Mouse (Mus musculus): ENCODE data around the gene Alkbh5. TPM values are rescaled to one million over a fixed set of nuclear protein-coding genes. Genes with fewer than 3 reads are reported as not detected.
"Not testable (repeated sequence)": the region's sequence is repeated elsewhere in the genome, so short reads cannot be mapped to it uniquely, and the experiment has no call there.

Alkbh5 gene
- total RNA-seq, 2 experiments from 2014 or later, result 52.0 to 56.6 TPM

DNA sequence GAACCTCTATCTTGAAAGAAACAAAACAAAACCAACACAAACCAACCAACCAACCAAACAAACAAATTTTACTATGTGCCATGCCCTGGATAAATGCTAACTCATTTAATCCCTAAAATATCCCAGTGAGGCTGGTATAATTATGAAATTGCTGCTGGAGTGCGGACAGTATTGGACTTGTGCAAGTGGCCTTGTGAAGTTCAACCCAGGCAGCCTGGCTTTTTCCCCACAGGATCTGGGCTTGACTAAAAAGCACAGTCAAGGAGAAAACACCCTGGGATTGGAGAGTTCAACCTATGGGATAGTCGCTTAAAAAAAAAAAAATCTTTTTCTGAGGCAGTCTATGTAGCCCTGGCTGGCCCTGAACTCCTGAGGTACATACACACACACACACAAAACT lies 505 bp upstream of the Alkbh5 start:
- no peak for TF ChIP-seq CTCF (conservative IDR thresholded peaks at IDR 0.05)
- DNase-seq (ENCODE audit: low spot score in 2 of 2), result no peak
- H3K4me3 ChIP-seq, result no peak overlapping the region
- peak overlapping the region; percentile 97; the same call in 1 of the 2 replicates for H3K27ac ChIP-seq

DNA sequence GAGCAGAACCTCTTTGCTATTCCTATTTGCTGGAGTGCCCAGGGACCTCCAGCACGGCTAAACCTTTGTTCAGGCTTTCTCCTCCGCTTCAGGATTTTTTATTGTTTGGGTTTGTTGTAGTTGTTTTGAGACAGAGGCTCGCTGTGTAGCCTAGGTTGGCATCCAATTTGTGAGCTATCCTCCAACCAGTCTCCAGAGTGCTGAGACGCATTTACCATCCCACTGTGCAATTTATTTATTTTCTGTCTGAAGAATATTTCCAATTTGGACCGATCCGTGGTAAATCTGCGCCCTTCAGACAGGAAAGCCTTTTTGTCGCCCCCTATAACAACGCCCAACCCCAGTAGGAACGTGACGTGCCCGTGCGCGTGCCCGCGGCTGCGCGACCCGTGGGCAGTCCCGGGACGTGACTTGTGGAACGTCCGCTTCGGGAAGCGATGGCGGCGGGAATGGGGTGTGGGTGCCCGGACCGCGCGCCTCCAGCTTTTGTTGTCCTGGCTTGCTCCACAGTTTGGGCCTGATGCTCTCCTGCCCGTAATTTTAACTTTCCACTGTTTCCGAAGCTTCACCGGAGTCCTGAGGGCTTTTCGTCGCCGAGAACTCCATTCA lies 782 bp downstream of the Alkbh5 start:
- Histone ChIP-seq H3K27ac (peak overlapping the region; percentile 97), H3K4me3 (peak overlapping the region; percentile 77)
- DNase-seq (ENCODE audit: low spot score in 2 of 2), result peak; percentile 91 to 92
- peak; percentile 34 for TF ChIP-seq CTCF (conservative IDR thresholded peaks at IDR 0.05)

DNA sequence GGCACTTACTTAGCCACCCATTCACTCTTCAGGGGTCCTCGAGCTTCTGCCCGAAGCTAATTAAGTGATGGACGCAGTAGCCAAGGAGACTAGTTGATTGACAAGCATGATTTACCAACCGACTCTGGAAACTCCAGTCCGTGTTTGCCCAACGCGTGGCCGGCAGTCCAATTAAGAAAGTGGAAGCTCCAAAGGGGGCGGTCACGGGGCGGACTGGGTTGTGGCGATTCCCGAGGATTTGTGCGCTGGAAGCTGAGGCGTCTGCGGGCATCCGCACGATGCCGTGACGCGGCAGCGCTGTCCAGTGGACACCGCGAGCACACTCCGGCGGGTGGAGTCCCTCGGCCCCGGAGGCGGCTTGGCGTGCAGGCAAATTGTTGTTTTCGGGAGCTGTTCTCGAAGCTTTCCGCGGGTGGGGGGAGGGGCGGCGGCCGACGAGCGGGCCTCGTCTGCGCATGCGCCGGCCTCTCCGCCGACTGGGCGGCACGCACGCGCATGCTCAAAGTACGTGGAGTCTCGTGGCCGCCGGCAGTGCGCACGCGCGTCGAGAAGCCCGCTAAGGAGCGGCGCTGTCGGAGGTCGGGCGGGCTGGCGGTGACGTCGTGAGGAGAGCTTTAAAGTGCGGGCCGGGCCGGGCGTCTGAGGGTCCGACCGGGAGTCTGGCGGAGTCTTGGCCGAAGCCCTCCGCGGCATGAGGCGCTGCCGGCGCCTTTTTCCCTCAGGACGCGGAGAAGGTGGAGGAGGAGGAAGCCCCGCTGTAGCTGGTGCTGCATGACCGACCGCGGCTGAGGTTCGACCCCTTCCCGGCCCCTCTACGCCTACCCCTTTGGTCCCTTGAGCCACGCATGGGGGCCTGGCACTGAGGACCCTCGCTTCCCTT lies 1.5 kb downstream of the Alkbh5 start:
- TF ChIP-seq CTCF (conservative IDR thresholded peaks at IDR 0.05), result no peak; the same call in 1 of the 2 replicates
- H3K27ac ChIP-seq, result peak overlapping the region; percentile 97
- peak; percentile 95 to 99 for DNase-seq (ENCODE audit: low spot score in 2 of 2)
- peak overlapping the region; percentile 77 for H3K4me3 ChIP-seq

DNA sequence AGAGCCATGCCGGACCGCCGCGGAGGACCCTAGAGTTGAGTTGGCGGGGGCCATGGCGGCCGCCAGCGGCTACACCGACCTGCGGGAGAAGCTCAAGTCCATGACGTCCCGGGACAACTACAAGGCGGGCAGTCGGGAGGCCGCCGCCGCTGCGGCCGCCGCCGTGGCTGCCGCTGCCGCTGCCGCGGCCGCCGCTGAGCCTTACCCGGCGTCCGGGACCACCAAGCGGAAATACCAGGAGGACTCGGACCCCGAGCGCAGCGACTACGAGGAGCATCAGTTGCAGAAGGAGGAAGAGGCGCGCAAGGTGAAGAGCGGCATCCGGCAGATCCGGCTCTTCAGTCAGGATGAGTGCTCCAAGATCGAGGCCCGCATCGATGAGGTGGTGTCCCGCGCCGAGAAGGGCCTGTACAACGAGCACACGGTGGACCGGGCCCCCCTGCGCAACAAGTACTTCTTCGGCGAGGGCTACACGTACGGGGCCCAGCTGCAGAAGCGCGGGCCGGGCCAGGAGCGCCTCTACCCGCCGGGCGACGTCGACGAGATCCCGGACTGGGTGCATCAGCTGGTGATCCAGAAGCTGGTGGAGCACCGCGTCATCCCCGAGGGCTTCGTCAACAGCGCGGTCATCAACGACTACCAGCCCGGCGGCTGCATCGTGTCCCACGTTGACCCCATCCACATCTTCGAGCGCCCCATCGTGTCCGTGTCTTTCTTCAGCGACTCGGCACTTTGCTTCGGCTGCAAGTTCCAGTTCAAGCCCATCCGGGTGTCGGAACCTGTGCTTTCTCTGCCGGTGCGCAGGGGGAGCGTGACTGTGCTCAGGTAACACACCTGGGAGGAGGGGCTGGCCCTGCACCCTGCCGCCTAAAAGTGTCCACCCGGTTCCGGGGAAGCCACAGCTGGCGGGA lies 2.4 kb downstream of the Alkbh5 start:
- no peak for TF ChIP-seq CTCF (conservative IDR thresholded peaks at IDR 0.05)

DNA sequence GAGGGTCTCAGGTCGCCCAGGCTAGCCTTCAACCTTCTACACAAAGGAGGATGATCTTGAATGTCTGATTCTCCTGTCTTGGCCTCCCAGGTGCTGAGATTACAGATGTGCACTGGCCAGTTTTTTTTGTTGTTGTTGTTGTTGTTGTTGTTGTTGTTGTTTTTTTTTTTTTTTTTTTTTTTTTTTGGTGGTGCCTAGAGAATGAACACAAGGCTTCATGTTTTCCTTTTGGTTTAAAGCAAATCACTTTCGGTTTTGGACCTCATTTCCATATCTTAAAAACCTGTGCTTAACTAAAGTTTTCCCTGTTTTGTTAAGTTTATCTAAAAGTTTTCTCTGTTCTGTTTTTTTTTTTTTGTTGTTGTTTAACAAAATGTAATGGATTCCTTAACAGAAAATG lies 3.4 kb downstream of the Alkbh5 start:
- H3K27ac ChIP-seq, result peak overlapping the region; percentile 97; the same call in 1 of the 2 replicates
- TF ChIP-seq CTCF (conservative IDR thresholded peaks at IDR 0.05), result no peak
- H3K4me3 ChIP-seq, result peak overlapping the region; percentile 77
- DNase-seq (ENCODE audit: low spot score in 2 of 2), result no peak

More for the DNA sequence above, 2.4 kb downstream of the Alkbh5 start:
- peak; percentile 3 to 14 for DNase-seq (ENCODE audit: low spot score in 2 of 2)
- H3K27ac ChIP-seq, result peak overlapping the region; percentile 97
- H3K4me3 ChIP-seq, result peak overlapping the region; percentile 77

DNA sequence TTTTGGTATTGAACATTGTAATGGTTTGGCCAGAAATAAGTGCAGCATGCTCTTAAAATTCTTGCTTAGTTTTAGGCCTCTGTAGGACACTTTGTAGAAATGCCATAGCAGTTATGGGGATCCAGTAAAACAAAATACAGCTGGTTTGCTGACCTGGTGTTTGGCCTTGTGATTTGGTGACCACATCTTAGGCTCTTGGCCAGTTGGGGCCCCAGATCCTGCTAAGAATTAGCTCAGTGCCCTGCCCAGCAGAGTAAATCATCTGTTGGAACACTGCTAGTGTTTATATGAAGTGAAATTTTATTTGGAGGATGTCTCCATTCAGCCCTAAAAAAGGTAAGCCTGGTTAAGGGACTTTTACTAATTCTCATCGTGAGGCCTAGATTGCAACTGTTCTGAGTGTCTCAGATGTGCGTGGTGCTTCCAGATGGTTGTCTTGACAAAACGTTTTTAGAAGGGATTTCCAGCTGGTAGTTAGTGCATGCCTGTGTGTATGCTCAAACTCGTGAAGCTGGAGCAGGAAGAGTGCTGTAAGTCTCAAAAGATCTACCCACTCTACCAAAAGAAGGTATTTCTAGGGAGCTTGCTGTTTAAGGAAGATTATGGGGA lies 3.9 kb downstream of the Alkbh5 start:
- TF ChIP-seq CTCF (conservative IDR thresholded peaks at IDR 0.05), result no peak
- Histone ChIP-seq H3K4me3 (peak overlapping the region; percentile 77), H3K27ac (peak overlapping the region; percentile 50)
- peak in 1 of 2 experiments; percentile 59 for DNase-seq (ENCODE audit: low spot score in 2 of 2)

DNA sequence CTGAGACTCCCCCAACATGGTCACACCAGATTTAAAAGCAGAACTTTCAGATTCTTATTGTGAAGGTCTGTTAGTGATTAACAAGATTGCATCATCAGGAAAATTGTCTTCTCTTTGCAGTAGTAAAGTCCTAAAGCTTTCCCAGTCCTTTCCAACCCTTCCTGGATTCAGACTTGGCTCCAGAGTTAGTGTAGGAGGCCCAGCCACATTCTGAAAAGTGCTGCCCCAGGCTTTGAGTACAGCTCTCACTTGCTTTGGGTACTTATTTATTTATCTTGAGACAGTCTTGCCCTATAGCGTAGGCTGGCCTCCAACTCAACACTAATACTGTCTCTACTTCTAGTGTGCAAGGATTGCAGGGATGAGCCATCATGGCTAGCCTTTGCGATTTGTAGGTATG lies 4.6 kb downstream of the Alkbh5 start:
- TF ChIP-seq CTCF (conservative IDR thresholded peaks at IDR 0.05), result no peak
- Histone ChIP-seq H3K27ac (peak overlapping the region; percentile 50; the same call in 1 of the 2 replicates), H3K4me3 (peak overlapping the region; percentile 77)
- DNase-seq (ENCODE audit: low spot score in 2 of 2), result no peak

DNA sequence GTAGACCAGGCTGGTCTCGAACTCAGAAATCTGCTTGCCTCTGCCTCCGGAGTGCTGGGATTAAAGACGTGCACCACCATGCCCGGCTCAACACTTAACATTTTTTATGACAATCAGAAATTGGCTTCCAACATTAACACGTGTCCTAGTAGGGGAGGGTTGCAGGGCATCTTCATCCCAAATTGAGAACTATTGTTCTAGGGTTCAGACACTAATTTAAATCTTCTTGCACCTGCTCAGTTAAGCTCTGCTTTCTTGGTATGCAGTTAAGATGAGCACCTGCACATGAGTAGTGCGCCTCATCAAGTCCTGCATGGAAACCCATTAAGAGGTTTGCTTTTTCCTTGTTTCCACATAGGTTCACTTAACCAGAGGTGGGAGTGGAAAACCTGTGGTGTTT lies 5.7 kb downstream of the Alkbh5 start:
- H3K27ac ChIP-seq, result no peak overlapping the region
- DNase-seq (ENCODE audit: low spot score in 2 of 2), result no peak
- no peak for TF ChIP-seq CTCF (conservative IDR thresholded peaks at IDR 0.05)
- H3K4me3 ChIP-seq, result no peak overlapping the region

DNA sequence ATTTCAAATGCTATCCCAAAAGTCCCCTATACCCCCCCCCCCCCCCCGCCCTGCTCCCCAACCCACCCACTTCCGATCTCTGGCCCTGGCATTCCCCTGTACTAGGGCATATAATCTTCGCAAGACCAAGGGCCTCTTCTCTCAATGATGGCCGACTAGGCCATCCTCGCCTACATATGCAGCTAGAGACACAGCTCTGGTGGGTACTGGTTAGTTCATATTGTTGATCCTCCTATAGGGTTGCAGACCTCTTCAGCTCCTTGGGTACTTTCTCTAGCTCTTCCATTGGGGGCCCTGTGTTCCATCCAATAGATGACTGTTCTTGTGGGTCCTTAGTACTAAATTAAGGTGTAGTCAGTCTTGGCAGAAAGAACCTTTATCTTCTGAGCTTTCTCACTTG lies 7.0 kb downstream of the Alkbh5 start:
- H3K27ac ChIP-seq; DNase-seq (ENCODE audit: low spot score in 2 of 2); H3K4me3 ChIP-seq: not testable (repeated sequence)

DNA sequence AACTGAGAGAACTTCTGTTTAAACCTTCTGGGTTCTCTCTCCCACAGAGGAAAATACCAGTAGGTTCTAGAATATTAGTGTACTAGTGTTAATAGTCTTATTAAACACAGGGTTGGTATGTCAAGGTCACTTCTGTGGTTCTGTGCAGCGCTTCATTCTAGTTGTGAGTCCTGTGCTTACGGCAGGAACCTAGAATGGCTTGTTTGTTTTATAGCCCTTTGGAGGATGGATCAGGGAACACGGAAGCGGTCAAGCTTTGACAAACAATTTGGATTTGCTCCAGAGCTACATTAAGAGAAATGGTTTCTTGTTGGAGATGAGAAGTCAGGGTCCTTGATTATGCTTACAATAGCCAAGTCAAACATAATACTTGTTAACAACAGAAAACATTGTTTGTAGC lies 9.3 kb downstream of the Alkbh5 start:
- H3K27ac ChIP-seq, result no peak overlapping the region; the same call in 1 of the 2 replicates
- no peak for TF ChIP-seq CTCF (conservative IDR thresholded peaks at IDR 0.05)

DNA sequence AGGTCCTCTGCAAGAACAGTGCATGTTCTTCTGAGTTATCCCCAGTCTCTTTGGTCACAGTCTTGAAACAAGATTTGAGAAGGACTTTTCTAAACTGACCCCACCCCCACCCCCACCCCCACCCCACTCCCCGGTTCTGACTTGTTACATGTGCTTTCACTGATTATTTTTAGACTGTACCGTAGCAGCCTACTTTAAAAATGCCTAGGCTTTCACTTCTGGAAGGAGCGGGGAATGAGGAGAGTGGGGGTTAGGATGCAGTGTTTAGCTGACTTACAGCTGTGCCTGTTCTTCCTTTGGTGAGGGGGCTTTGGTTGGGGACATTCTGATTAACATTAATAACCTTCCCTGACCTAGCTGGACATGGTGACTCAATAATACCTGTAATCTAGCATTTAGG lies 11.9 kb downstream of the Alkbh5 start:
- Histone ChIP-seq H3K27ac (no peak overlapping the region), H3K4me3 (no peak overlapping the region)
- TF ChIP-seq CTCF (conservative IDR thresholded peaks at IDR 0.05), result no peak
- DNase-seq (ENCODE audit: low spot score in 2 of 2), result no peak

More for the DNA sequence above, 9.3 kb downstream of the Alkbh5 start:
- H3K4me3 ChIP-seq, result no peak overlapping the region
- DNase-seq (ENCODE audit: low spot score in 2 of 2), result no peak

DNA sequence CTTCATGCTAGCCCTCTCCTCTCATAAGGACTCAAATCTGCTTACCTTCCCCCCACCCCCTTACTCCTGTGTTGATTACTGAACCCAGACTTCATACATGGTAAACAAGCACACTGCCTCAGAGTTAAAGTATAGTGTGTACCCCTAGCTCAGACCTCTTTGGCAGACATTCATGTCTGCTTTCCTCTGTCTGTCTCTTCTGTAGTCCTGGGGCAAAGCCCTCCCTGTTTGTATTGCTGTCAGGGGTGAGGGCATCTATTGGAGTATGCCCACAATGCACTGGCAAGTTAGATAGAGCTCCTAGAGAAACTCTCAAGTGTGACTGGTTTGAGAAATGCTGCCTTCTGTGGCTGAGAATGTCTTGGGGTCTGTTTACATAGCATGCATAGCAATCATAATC lies 16.9 kb downstream of the Alkbh5 start:
- Histone ChIP-seq H3K27ac (no peak overlapping the region), H3K4me3 (no peak overlapping the region)
- no peak for TF ChIP-seq CTCF (conservative IDR thresholded peaks at IDR 0.05)
- DNase-seq (ENCODE audit: low spot score in 2 of 2), result no peak

Measured in layer of hippocampus, adult 2 months (tissue).